Mouse (Mus musculus) gastrocnemius, adult 2 months (tissue): Measurements from ENCODE around the gene Hnrnpll. TPM values are rescaled to one million over a fixed set of nuclear protein-coding genes. Genes with fewer than 3 reads are reported as not detected.

Experiments used
- DNase-seq: peaks from one replicate; pipeline ENCODE4 v3.0.0; 2022
- H3K27ac ChIP-seq: fragments of 200-600 bp; 2 replicates; pipeline ENCODE4 v1.8.1; 2022; ENCODE audit warnings: mild to moderate bottlenecking
- H3K4me3 ChIP-seq: fragments of 200-600 bp; 2 replicates; pipeline ENCODE4 v1.8.1; 2022; ENCODE audit warnings: mild to moderate bottlenecking, moderate library complexity
- CTCF ChIP-seq: fragments of 200-600 bp; IDR thresholded peaks from 2 replicates; pipeline ENCODE4 v1.8.1; 2022; ENCODE audit warnings: antibody characterized with exemption, mild to moderate bottlenecking, moderate library complexity
- intact Hi-C: fragments of 180-260 bp; cut with DNase I; formaldehyde crosslinking; loops from one replicate; pipeline ENCODE4 v1.15.1; 2025
- total RNA-seq, 2 experiments: library from RNA; stranded (reverse); gene quantifications; 2 replicates each; pipeline ENCODE4 v1.2.3; 2021

Hnrnpll gene
- total RNA-seq, 2 experiments from 2014 or later, result 16.4 to 18.7 TPM

GRCm38 (mm10) chr17:79982955-79983529 is 79.1 kb downstream of the Hnrnpll start:
- no peak for TF ChIP-seq CTCF
- Histone ChIP-seq H3K27ac (no peak overlapping the region; the same call in 1 of the 2 replicates), H3K4me3 (no peak overlapping the region)
- no peak for DNase-seq
- intact Hi-C loops, result no loop called here

GRCm38 (mm10) chr17:79982548-79982947 is 79.6 kb downstream of the Hnrnpll start:
- H3K4me3 ChIP-seq, result no peak overlapping the region
- no peak for DNase-seq
- intact Hi-C loops, result no loop called here
- no peak for TF ChIP-seq CTCF
- peak overlapping the region; percentile 31; the same call in 1 of the 2 replicates for H3K27ac ChIP-seq

- Histone ChIP-seq H3K27ac (peak overlapping the region; percentile 31), H3K4me3 (no peak overlapping the region)
- DNase-seq, result no peak
- TF ChIP-seq CTCF, result no peak
- intact Hi-C loops, result no loop called here
Observed at GRCm38 (mm10) chr17:79981758-79982481, 80.2 kb downstream of the Hnrnpll start.

GRCm38 (mm10) chr17:79981348-79981747 is 80.8 kb downstream of the Hnrnpll start:
- intact Hi-C loops, result no loop called here
- DNase-seq, result no peak
- no peak for TF ChIP-seq CTCF
- Histone ChIP-seq H3K27ac (peak overlapping the region; percentile 92; the same call in 1 of the 2 replicates), H3K4me3 (no peak overlapping the region)

- Histone ChIP-seq H3K4me3 (no peak overlapping the region), H3K27ac (peak overlapping the region; percentile 92)
- intact Hi-C loops, result no loop called here
- no peak for DNase-seq
- no peak for TF ChIP-seq CTCF
Observed at GRCm38 (mm10) chr17:79980421-79981120, 81.6 kb downstream of the Hnrnpll start.

Other genes starting within 250 kb of the Hnrnpll start
- gene Atl2, start 166.2 kb downstream of the Hnrnpll start, total RNA-seq, result 100 to 1,000 TPM; 119 to 137 TPM
- gene Galm, start 65.1 kb upstream of the Hnrnpll start, total RNA-seq, result 1 to 10 TPM; 2.3 to 2.6 TPM
- 10 to 100 TPM; 29.3 to 32.9 TPM for gene Srsf7, start 145.0 kb upstream of the Hnrnpll start, total RNA-seq
- gene Ttc39d, start 145.1 kb upstream of the Hnrnpll start, total RNA-seq, result not detected
- 1 to 10 TPM; 6.0 to 7.4 TPM for gene Gemin6, start 162.1 kb upstream of the Hnrnpll start, total RNA-seq
- gene Morn2, start 227.9 kb upstream of the Hnrnpll start, total RNA-seq, result 10 to 100 TPM in 1 of 2 experiments, 1 to 10 TPM in 1; 7.6 to 11.0 TPM
- 1 to 10 TPM; 7.9 to 8.1 TPM for gene Dhx57, start 228.1 kb upstream of the Hnrnpll start, total RNA-seq
- not detected for gene Arhgef33, start 245.1 kb upstream of the Hnrnpll start, total RNA-seq